Mouse (Mus musculus) heart, adult 2 months (tissue): Measurements from ENCODE around the gene Dhcr24. TPM values are rescaled to one million over a fixed set of nuclear protein-coding genes. Genes with fewer than 3 reads are reported as not detected.

Experiments
- DNase-seq, 2 experiments: peaks; one replicate each; pipeline ENCODE4 v3.0.0; 2021
- H3K27ac ChIP-seq: fragments of 200-600 bp; 2 replicates; pipeline ENCODE4 v1.8.1; 2022
- H3K27me3 ChIP-seq: fragments of 200-500 bp; 2 replicates; pipeline ENCODE4 v1.6.1; 2012; ENCODE audit warnings: mild to moderate bottlenecking, low read length, inconsistent platforms, mixed read lengths; ENCODE audit not compliant: control insufficient read depth, insufficient read depth
- H3K36me3 ChIP-seq: fragments of 200-500 bp; 2 replicates; pipeline ENCODE4 v1.6.1; 2012; ENCODE audit warnings: low read length, inconsistent platforms; ENCODE audit not compliant: control insufficient read depth, insufficient read depth
- H3K4me1 ChIP-seq: fragments of 200-500 bp; 2 replicates; pipeline ENCODE4 v1.6.1; 2011; ENCODE audit warnings: low read length; ENCODE audit not compliant: control insufficient read depth, insufficient read depth
- H3K4me3 ChIP-seq: fragments of 200-600 bp; 2 replicates; pipeline ENCODE4 v1.8.1; 2022
- H3K79me2 ChIP-seq: fragments of 200-500 bp; replicated peaks from 2 replicates; pipeline ENCODE4 v1.6.1; 2012; ENCODE audit warnings: mild to moderate bottlenecking, inconsistent platforms, low read length, moderate library complexity, mixed read lengths; ENCODE audit not compliant: control insufficient read depth, insufficient read depth
- H3K9ac ChIP-seq: fragments of 200-500 bp; 2 replicates; pipeline ENCODE4 v1.6.1; 2012; ENCODE audit warnings: low read depth, mild to moderate bottlenecking, control low read depth, inconsistent platforms, low read length, mixed read lengths
- CTCF ChIP-seq: fragments of 200-600 bp; IDR thresholded peaks from 2 replicates; pipeline ENCODE4 v1.8.1; 2022; ENCODE audit warnings: antibody characterized with exemption, mild to moderate bottlenecking, moderate library complexity
- EP300 ChIP-seq: fragments of 200-500 bp; IDR thresholded peaks from 2 replicates; pipeline ENCODE4 v1.6.1; 2011; ENCODE audit warnings: low read depth, low read length, control low read depth; ENCODE audit not compliant: insufficient read depth
- POLR2A ChIP-seq: fragments of 200-500 bp; IDR thresholded peaks from 2 replicates; pipeline ENCODE4 v1.6.1; 2011; ENCODE audit warnings: mild to moderate bottlenecking, low read depth, low read length, control low read depth; ENCODE audit not compliant: insufficient read depth
- WGBS: fragments of 180-500 bp; shearing (Covaris S2); methylation state at CpG from one replicate; pipeline ENCODE4 v1.1.7; 2018; 5-methylcytosine and 5-hydroxymethylcytosine counted together
- intact Hi-C: fragments of 180-260 bp; cut with DNase I; formaldehyde crosslinking; loops from one replicate; pipeline ENCODE4 v1.15.1; 2025
- polyA plus RNA-seq: library from polyadenylated mRNA; depleted of rRNA; stranded (reverse); fragments of >200 nt; gene quantifications from 2 replicates; pipeline ENCODE4 v1.2.3, GENCODE M21; 2012
- total RNA-seq, 2 experiments: library from RNA; stranded (reverse); gene quantifications; 2 replicates each; pipeline ENCODE4 v1.2.3; 2021

The Dhcr24 gene
- total and polyA plus RNA-seq, 3 experiments = 1.4 to 5.2 (median 4.0) TPM

- no peaks in the 10 kb centered on the region for H3K4me1 ChIP-seq
- H3K9ac ChIP-seq = no peak overlapping the region
- no peaks in the 10 kb centered on the region for H3K79me2 ChIP-seq
- WGBS = 27% methylated on average over 4 of the region's 4 CpGs
- no peak overlapping the region for H3K4me3 ChIP-seq
- TF ChIP-seq EP300 (no peak), CTCF (no peak), POLR2A (no peak)
- no peak for DNase-seq
- intact Hi-C loops = no loop called here
- no peaks in the 10 kb centered on the region for H3K27me3 ChIP-seq
- H3K36me3 ChIP-seq = no peaks in the 10 kb centered on the region
- H3K27ac ChIP-seq = no peak overlapping the region
These were observed 39.9 kb downstream of the Dhcr24 start for GRCm38 (mm10) chr4:106600770-106601169.

- Histone ChIP-seq H3K9ac (no peak overlapping the region), H3K27me3 (no peaks in the 10 kb centered on the region), H3K36me3 (no peaks in the 10 kb centered on the region), H3K4me1 (no peaks in the 10 kb centered on the region), H3K27ac (no peak overlapping the region), H3K4me3 (no peak overlapping the region), H3K79me2 (no peaks in the 10 kb centered on the region)
- WGBS = 43% methylated on average over 18 of the region's 18 CpGs
- DNase-seq = no peak
- TF ChIP-seq POLR2A (no peak), EP300 (no peak), CTCF (no peak)
- intact Hi-C loops = no loop called here
These were observed 46.1 kb downstream of the Dhcr24 start for GRCm38 (mm10) chr4:106606639-106607554.

- DNase-seq = no peak
- intact Hi-C loops = no loop called here
- Histone ChIP-seq H3K9ac (no peak overlapping the region), H3K4me3 (no peak overlapping the region), H3K36me3 (no peaks in the 10 kb centered on the region), H3K4me1 (no peaks in the 10 kb centered on the region), H3K27ac (no peak overlapping the region), H3K79me2 (no peaks in the 10 kb centered on the region), H3K27me3 (no peaks in the 10 kb centered on the region)
- 75% methylated on average over 1 of the region's 1 CpGs for WGBS
- TF ChIP-seq CTCF (no peak), EP300 (no peak), POLR2A (no peak)
These were observed 47.1 kb downstream of the Dhcr24 start for GRCm38 (mm10) chr4:106607905-106608304.

- Histone ChIP-seq H3K4me1 (no peaks in the 10 kb centered on the region), H3K4me3 (no peak overlapping the region), H3K79me2 (no peaks in the 10 kb centered on the region), H3K9ac (no peak overlapping the region), H3K36me3 (no peaks in the 10 kb centered on the region), H3K27ac (no peak overlapping the region), H3K27me3 (no peaks in the 10 kb centered on the region)
- TF ChIP-seq CTCF (no peak), POLR2A (no peak), EP300 (no peak)
- intact Hi-C loops = no loop called here
- 74% methylated on average over 8 of the region's 8 CpGs for WGBS
- no peak for DNase-seq
These were observed 52.3 kb downstream of the Dhcr24 start for GRCm38 (mm10) chr4:106613105-106613504.

- 56% methylated on average over 3 of the region's 3 CpGs for WGBS
- intact Hi-C loops = no loop called here
- no peaks in the 10 kb centered on the region for H3K79me2 ChIP-seq
- H3K4me3 ChIP-seq = no peak overlapping the region
- H3K9ac ChIP-seq = no peak overlapping the region
- H3K4me1 ChIP-seq = no peaks in the 10 kb centered on the region
- H3K27me3 ChIP-seq = no peaks in the 10 kb centered on the region
- no peak overlapping the region for H3K27ac ChIP-seq
- DNase-seq = no peak
- no peak for TF ChIP-seq EP300
- no peak for TF ChIP-seq POLR2A
- TF ChIP-seq CTCF = no peak
- no peaks in the 10 kb centered on the region for H3K36me3 ChIP-seq
These were observed 52.7 kb downstream of the Dhcr24 start for GRCm38 (mm10) chr4:106613560-106613959.

GRCm38 (mm10) chr4:106614180-106614797 is 53.5 kb downstream of the Dhcr24 start:
- TF ChIP-seq POLR2A (no peak), CTCF (peak; percentile 92)
- no peak overlapping the region for H3K9ac ChIP-seq
- H3K4me1 ChIP-seq = no peaks in the 10 kb centered on the region
- no peaks in the 10 kb centered on the region for H3K79me2 ChIP-seq
- no peaks in the 10 kb centered on the region for H3K27me3 ChIP-seq
- H3K36me3 ChIP-seq = no peaks in the 10 kb centered on the region
- H3K27ac ChIP-seq = no peak overlapping the region
- peak; percentile 36 to 58 for DNase-seq
- no peak overlapping the region for H3K4me3 ChIP-seq
- WGBS = 50% methylated on average over 7 of the region's 7 CpGs
- intact Hi-C loops = loop anchor here (1.0 kb wide), 1 partner anchor 94 kb away; no protein-coding TSS in a partner anchor
